Mouse (Mus musculus) frontal cortex, postnatal 10 days (tissue): ENCODE measurements at regions not wholly inside any gene's neighbourhood (a gene's known extent, or its start where the extent isn't known, plus 50 kb on each side); places are given as distances from the start of the nearest gene placed in this dataset.

Experiments
- DNase-seq, 2 experiments: peaks; one replicate each; pipeline ENCODE4 v3.0.0; 2022; ENCODE audit warnings: low spot score in 2 of 2, mixed read lengths in 1 of 2

- no peak for DNase-seq
These were observed 50.2 kb upstream of the Nxt1 start for GRCm38 (mm10) chr2:148622216-148622615.

GRCm38 (mm10) chr2:148611911-148612310 is 60.5 kb upstream of the Nxt1 start:
- DNase-seq = no peak

- DNase-seq = no peak
These were observed 66.9 kb upstream of the Nxt1 start for GRCm38 (mm10) chr2:148605425-148605930.

DNA sequence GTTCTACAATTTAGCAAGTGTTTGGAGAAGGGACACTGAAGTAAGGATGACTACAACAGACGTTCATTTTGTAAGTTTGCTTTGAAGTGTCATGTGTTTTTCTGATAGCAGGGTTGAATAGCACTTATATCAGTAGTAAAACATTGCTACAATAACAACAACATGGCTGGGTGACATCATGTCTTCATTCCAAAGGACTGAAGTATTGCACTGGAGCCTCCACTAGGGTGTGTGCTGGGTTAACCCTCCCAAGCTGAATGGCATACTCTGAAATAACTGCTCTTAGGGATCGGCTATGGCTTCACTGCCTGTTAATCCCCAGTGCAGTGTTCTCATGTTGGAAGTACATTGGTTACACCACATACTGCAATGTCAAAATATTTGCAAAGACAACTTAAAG is 68.5 kb upstream of the Nxt1 start:
- no peak for DNase-seq

GRCm38 (mm10) chr2:148603315-148603714 is 69.1 kb upstream of the Nxt1 start:
- no peak for DNase-seq

GRCm38 (mm10) chr2:148599498-148599897 is 72.9 kb upstream of the Nxt1 start:
- no peak for DNase-seq

DNA sequence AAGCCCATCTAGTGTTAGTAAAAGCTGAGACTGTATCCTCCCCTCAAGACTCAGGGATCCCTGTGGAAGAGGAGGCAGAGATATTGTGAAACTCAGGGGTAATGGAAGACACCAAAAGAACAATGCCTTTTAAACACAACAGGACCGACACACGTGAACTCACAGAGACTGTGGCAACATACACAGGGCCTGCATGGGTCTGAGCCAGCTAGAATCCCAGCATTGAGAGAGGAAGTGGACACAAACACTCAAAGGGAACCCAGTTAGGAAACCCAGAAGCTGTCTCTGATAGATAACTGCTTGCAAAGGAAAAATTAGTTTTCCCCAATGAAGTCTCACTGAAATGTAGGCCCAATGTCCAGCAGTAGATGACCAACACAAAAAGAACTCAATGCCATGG is 75.4 kb upstream of the Nxt1 start:
- no peak for DNase-seq

DNA sequence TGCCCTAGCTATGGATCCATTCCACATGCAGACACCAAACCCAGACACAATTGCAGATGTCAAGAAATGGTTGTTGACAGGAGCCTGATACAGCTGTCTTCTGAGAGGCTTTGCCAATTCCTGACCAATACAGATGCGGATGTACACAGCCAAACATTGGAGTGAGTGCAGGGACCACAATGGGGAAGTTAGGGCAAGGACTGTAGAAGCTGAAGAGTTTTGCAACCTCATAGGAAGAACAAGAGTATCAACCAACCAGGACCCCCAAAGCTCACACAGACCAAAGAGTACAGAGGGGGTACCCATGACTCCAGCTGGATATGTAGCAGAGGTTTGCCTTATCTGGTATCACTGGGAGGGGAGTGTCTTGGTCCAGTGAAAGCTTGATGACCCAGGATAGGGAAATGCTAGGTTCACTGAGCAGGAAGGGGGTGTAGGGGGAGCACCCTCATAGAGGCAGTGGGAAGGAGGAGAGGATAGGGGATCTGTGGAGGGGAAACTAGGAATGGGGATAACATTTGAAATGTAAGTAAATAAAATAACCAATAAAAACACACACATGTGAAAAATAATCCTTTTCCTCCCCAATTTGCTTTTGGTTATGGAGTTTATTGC is 86.6 kb upstream of the Nxt1 start:
- DNase-seq = no peak

DNA sequence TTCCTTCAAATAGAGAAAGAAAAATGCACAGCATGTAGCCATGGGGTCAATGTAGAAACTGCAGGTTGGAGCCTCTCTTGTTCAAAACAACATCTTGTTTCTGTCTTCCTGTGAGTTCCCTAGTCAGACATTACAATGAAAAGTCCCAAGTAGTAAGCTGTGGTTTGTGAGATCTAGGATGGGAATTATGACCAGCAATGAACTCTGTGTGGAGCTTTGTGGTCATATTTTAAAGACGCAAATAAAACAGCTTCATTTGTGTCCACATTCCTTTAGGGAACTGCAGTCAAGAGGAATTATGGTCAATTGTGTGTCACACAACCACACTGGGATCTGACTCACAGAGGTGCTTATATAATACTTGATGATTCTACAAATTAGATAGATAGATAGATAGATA is 90.2 kb upstream of the Nxt1 start:
- DNase-seq = no peak

DNA sequence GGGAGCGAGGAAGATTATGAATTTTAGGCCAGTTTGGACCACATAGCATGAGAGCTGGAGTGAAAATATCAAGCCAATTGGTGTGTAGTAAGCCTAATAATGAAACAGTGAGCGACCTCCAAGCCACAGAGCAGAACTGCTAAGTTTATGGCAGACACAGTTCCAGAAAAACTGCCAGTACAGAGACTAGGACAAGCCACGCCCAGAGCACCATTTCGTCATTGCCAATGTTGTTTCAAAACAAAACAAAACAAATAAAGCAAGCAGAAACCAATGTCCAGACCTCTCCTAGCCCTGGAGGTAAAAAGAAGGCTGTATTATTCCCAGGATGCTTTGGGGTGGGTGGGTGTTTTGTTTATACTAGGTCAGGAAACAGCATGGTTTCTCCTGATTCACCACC is 90.7 kb upstream of the Nxt1 start:
- DNase-seq = no peak

DNA sequence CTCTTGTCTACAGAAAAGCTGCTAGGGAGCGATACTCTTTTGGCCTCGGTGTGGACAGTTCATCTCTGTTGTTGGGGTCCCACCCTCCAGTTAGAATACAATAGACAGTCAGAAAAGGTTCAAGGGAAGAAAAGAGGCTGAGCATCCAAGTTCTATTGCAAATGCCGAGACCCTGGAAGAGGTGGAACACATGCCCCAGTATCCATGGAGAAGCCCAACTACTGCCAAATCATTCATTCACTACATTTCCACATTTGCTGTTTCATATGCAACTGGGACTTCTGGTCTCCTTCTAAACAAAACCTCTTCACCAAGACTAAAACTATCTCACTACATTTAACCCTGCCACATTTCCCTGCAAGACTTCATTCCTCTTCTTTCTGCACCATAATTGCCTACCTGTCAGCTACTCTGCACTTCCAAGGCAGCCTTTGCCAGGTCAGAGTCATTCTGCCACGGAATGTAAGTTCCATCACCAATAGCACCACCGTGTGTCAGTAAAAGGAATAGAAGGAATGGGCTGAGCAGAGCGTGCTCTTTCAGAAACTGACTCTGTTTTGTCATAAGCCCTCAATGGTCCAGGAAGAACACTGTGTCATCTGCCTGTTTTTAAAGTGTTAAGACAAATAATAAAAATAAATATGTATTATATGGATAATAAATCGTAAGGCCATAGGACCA is 92.0 kb upstream of the Nxt1 start:
- peak in 1 of 2 experiments; percentile 20 for DNase-seq

DNA sequence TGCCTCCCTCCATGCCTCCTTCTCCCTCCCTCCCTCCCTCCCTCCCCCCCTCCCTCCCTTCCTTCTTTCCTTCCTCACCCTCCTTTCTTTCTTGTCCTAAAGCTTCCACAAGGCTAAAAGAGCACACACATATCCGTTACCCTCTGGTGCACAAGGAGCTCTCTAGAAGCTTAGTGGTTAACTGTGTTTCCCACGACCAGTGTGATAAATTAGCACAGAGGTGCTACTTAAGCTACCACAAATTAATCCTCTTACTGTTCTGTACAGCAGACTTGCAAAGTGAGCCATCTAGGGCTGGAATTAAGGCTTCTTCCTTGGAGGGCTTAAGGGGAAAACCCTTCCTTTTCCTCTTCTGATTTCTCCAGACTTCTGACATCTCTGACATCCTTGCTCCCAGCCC is 92.8 kb upstream of the Nxt1 start:
- DNase-seq = no peak

DNA sequence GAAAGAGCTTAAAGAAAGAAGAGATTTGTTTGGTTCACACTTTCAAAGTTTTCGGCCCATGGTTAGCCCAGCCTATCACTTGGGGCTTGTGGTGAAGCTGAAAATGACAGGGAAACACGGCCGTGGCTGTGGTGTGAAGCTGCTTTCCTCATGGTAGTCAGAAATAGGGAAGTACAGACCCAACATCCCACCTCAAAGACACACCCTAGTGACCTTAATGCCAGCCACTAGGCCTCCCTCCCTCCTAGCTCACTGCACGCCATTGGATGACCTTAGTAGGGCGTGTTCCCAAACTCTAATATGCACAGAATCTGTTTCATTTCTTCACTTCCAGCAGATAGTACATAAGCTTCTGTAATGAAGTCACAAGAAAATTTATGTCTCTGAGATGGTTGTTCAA is 93.4 kb upstream of the Nxt1 start:
- no peak for DNase-seq

GRCm38 (mm10) chr2:148578176-148578575 is 94.2 kb upstream of the Nxt1 start:
- DNase-seq = no peak

GRCm38 (mm10) chr2:148575433-148575832 is 97.0 kb upstream of the Nxt1 start:
- no peak for DNase-seq

DNA sequence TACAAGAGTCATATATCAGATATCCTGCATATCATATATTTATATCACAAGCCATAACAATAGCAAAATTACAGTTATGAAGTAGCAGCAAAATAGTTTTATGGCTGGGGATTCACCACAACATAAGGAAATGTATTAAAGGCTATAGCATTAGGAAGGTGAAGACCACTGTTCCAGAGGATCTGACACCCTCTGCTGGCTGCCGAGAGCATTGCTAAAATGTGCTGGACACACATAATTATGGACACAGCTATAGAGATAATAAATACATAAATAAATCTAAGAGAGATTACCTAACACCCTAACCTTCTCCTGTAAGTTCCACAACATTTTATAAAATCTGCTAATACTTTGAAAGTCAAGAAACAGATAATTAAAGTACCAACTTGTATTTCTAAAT is 100.2 kb upstream of the Nxt1 start:
- DNase-seq = peak in 1 of 2 experiments; percentile 49

- no peak for DNase-seq
These were observed 100.8 kb upstream of the Nxt1 start for GRCm38 (mm10) chr2:148571616-148572015.

DNA sequence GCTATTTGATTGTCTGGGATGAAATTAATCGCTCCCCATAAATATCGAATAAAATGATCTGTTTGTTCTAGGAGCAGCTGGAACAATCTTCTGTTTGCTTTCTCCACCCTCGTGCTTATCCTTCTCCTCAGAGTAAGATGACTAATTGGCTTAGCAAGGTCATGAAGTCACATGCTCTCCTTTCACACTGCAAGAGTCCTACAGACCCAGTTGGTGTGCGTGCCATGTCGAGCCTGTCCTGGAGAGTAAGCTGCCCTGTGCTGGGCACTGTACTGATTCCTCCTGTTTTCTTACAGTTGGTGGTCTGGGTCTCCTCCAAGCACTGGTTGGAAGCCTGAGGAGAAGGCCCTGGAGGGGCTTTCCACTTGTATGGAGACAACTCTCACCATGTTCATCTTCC is 101.4 kb upstream of the Nxt1 start:
- no peak for DNase-seq

DNA sequence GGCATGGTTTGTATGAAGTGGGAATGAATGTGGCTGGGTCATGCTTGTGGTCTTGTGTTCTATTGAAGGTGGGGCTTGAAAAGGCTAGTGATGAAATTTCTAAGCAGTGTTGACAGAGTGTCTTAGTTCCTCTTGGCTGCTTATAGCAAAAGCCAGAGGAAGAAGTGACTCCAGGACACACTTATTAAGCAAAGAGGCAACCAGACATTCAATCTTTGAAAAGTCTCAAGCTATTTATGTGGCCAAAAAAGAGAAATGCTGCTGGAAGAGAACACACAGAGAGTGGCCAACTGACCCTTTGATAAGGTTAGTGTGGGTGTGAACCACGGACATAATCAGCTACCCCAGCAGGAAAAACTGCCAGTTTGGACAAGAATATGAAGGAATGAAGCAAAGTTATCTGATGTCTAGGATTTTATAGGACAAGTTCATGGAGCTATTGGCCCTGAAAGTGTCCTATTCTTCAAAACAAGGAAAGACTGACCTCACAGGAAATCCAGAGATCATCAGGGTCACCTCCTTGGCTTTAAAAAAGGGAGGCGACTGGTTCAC is 104.4 kb upstream of the Nxt1 start:
- DNase-seq = no peak

DNA sequence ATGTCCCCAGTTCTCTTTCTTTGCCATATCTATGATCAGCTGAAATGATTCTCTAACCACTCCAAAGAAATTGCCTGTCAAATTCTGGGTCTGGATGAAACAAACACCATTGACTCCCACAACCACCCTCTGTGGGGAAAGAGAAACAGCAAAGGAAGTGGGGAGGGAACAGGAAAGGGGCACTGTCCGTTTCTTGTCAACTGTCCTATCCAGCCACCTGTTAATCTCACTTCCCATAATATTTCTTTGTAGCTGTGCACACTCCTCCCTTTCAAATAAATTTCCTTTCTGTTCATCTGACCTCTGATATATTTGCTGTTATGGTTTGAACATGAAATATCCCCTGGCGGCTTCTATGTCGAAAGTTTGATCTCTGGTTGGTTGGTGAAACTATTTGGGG is 109.0 kb upstream of the Nxt1 start:
- DNase-seq = no peak

DNA sequence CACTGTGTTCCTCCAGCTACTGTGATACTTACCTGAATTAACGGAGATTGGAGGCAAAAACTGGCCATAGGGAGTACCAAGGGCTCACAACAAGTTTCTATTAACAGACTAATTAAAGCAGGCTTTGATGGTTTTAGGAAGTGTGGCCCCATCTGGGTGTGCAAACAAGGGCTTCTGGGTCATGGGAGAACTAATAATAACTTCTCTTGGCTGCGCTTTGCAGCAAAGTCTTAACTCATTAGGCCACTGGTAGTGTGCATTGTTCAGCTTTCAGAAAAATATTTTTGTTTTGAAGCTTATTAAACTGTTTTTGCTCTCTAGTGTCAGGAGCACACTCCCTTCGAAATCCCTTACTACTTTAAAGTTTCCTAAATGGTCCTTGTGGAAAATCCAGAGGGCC is 110.4 kb upstream of the Nxt1 start:
- DNase-seq = no peak

DNA sequence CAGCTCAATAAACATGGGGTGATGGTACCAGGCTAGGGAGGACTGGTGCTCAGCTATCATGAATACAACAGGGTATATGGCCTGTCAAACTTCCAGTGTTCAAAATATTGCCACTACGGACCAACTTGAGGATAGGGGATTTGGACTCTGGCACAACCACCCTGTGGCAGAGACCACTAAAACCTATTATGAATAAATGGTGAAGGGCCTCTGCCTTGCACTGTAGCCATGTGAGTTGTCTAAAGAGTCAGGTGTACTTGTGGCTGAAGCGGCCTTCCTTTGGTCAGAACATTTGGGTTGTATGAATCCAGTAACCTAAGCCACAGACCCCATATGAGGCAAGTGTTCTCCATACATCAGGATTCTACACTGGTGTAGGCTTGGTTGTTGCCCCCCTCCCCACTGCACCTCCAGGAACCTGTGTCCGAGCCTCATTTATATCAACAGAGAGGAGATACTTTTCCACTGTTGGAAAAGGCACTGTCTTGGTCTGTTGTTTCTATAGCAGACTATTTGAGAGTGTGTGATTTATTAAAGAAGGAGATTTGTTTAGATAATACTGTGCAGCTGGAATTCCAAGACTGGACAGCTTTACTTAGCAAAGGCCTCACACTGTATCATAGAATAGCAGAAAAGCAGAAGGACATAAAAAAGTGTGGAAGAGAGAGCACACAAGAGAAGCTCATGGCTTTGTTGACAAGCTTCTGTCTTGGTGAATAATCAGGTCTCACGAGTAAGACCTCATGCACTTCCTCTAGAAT is 112.2 kb upstream of the Nxt1 start:
- no peak for DNase-seq

- no peak for DNase-seq
These were observed 113.0 kb upstream of the Nxt1 start for GRCm38 (mm10) chr2:148559376-148559775.
